Mouse (Mus musculus): ENCODE measurements around the gene Kmt2b. TPM values are rescaled to one million over a fixed set of nuclear protein-coding genes. Genes with fewer than 3 reads are reported as not detected.

Kmt2b gene
- total RNA-seq (2014; rRNA removed) (31.2 and 31.5 TPM in 2 replicates), polyA plus RNA-seq (2015; fragmentation: Nextera tagmentation; extraction: Ambion mirVana) (3.8 and 5.2 TPM in 2 replicates)

DNA sequence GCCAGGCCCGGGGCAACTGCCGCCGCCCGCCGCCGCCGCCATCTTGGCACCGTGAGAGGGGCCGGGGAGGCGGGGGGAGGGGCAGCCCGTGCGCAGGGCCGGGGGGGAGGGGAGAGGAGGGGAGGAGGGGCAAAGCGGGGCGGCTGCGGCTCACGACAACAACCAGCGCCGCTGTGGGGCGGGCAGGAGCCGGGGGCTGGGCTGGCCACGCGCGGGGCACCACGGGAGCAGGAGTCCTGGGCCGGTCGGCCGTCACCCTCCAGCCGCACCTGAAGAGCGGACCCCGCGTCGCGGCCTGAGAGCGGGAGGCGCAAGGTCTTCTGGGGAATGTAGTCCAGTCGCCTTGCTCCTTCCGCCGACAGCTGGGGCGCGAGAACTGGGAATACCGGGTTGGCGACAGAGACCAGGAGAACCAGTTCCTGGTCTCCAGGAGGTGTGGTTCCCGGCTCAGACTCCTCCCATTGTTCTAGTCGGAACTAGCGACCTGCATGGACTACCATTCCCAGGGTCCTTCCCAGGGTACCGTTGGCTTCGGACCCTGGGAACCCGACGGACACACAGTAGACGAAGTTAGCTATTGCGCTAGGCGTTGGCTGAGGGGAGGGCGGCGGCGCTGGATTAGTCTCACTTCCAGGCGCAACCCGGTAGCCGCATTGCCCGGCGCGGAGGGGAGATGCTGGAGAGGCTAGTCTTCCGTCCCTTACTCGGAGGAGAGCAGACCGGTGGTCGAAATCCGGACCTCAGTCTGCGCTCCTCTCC, at the start of gene Kmt2b:
Kmt2b (minus strand) TSS at position 51 of the 759 bp plus-strand sequence.
- H3K4me2 ChIP-seq (ENCODE audit: low read depth): peak within 1 kb of the TSS; percentile 81
- DNase-seq (peak; percentile 97), ATAC-seq (peak; percentile 93)
- H3K4me1 ChIP-seq (ENCODE audit: insufficient read depth): peaks cover 8% of the 10 kb centered on the region
- peaks cover 26% of the 10 kb centered on the region for H3K36me3 ChIP-seq (ENCODE audit: insufficient read depth)
- H3K27me3 ChIP-seq (ENCODE audit: insufficient read depth, low read length): no peaks in the 10 kb centered on the region
- peak within 1 kb of the TSS; percentile 97 for H3K4me3 ChIP-seq (ENCODE audit: low read depth, low read length)
- H3K27ac ChIP-seq (ENCODE audit: low read depth, low read length): peak within 1 kb of the TSS; percentile 97
- no peak for TF ChIP-seq CTCF (IDR thresholded peaks at IDR 0.05; ENCODE audit: low read depth)
- WGBS: 2% methylated on average over 47 of the region's 68 CpGs
- no peaks in the 10 kb centered on the region for H3K9me3 ChIP-seq (ENCODE audit: low read length)
- peak within 1 kb of the TSS; percentile 93 for H3K9ac ChIP-seq

- Histone ChIP-seq H3K36me3 (ENCODE audit: insufficient read depth) (peaks cover 18% of the 10 kb centered on the region), H3K27ac (ENCODE audit: low read depth, low read length) (no peak overlapping the region), H3K4me3 (ENCODE audit: low read depth, low read length) (no peak overlapping the region), H3K9me3 (ENCODE audit: low read length) (no peaks in the 10 kb centered on the region), H3K4me1 (ENCODE audit: insufficient read depth) (no peaks in the 10 kb centered on the region), H3K4me2 (ENCODE audit: low read depth) (no peak overlapping the region), H3K27me3 (ENCODE audit: insufficient read depth, low read length) (peaks cover 52% of the 10 kb centered on the region), H3K9ac (no peak overlapping the region)
- no peak for TF ChIP-seq CTCF (IDR thresholded peaks at IDR 0.05; ENCODE audit: low read depth)
- WGBS: 34% methylated on average over 11 of the region's 11 CpGs
- DNase-seq: no peak
- ATAC-seq: no peak
Observed at GRCm38 (mm10) chr7:30636395-30636794, 47.9 kb upstream of the Kmt2b start.

DNA sequence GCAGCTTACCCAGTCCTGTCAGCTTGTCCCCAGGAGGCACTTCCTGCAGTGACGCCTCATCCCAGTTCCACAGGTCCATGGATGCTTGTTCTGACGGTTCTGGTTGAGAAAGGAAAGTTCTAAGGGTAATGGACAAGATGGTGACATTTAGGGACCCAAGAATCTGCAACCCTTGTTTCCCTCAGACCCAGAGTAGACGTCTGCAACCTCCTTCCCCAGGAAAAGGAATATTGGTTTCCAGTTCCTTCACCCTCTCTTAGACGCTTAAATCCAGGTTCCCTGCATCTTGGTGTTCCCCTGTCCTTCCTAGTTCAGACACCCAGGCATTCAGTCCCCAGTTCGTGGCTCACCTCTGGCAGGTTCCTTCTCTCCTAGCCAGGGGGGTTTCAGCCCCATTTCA, 47.2 kb upstream of the Kmt2b start, which contains the start of gene Etv2:
Etv2 (minus strand) TSS at position 101 of the 400 bp plus-strand sequence.
- ATAC-seq (no peak), DNase-seq (no peak)
- TF ChIP-seq CTCF (IDR thresholded peaks at IDR 0.05; ENCODE audit: low read depth): no peak
- no peaks in the 10 kb centered on the region for H3K4me1 ChIP-seq (ENCODE audit: insufficient read depth)
- H3K27me3 ChIP-seq (ENCODE audit: insufficient read depth, low read length): peaks cover 54% of the 10 kb centered on the region
- no peaks in the 10 kb centered on the region for H3K9me3 ChIP-seq (ENCODE audit: low read length)
- H3K4me2 ChIP-seq (ENCODE audit: low read depth): no peak within 1 kb of the TSS
- no peak within 1 kb of the TSS for H3K27ac ChIP-seq (ENCODE audit: low read depth, low read length)
- no peak within 1 kb of the TSS for H3K4me3 ChIP-seq (ENCODE audit: low read depth, low read length)
- H3K36me3 ChIP-seq (ENCODE audit: insufficient read depth): peaks cover 11% of the 10 kb centered on the region
- no peak within 1 kb of the TSS for H3K9ac ChIP-seq
- WGBS: 8% methylated on average over 5 of the region's 5 CpGs

DNA sequence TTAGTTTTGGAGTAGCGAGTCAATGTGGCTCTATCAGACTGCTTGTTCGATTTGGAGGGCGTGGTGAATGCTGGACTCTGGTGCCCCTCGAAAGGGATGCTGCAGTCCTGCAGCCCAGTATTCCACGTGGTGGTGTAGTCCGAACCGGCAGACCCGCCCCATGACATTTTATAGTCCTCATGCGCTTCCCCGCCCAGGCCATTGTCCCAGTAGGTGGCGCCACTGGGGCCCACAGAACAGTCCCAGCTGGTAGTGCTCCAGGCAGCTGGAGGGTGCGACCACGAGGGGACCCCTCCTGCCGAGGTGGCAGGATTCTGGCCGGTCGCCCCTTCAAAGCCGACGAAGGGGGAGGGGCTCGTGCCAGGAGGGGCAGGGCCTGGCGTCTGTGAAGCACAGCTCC, 46.1 kb upstream of the Kmt2b start:
- Histone ChIP-seq H3K9ac (no peak overlapping the region), H3K4me1 (ENCODE audit: insufficient read depth) (no peaks in the 10 kb centered on the region), H3K36me3 (ENCODE audit: insufficient read depth) (peaks cover under 1% of the 10 kb centered on the region; the same call in 1 of the 2 replicates), H3K27me3 (ENCODE audit: insufficient read depth, low read length) (peaks cover 54% of the 10 kb centered on the region), H3K9me3 (ENCODE audit: low read length) (no peaks in the 10 kb centered on the region), H3K27ac (ENCODE audit: low read depth, low read length) (no peak overlapping the region), H3K4me3 (ENCODE audit: low read depth, low read length) (peak overlapping the region; percentile 9; the same call in 1 of the 2 replicates), H3K4me2 (ENCODE audit: low read depth) (no peak overlapping the region)
- TF ChIP-seq CTCF (IDR thresholded peaks at IDR 0.05; ENCODE audit: low read depth): peak; percentile 68
- ATAC-seq: peak; percentile 72
- 1% methylated on average over 20 of the region's 20 CpGs for WGBS
- peak; percentile 40 for DNase-seq

- no peak for TF ChIP-seq CTCF (IDR thresholded peaks at IDR 0.05; ENCODE audit: low read depth)
- no peak for ATAC-seq
- no peak overlapping the region for H3K27ac ChIP-seq (ENCODE audit: low read depth, low read length)
- no peak overlapping the region for H3K4me2 ChIP-seq (ENCODE audit: low read depth)
- WGBS: 4% methylated on average over 27 of the region's 27 CpGs
- no peaks in the 10 kb centered on the region for H3K36me3 ChIP-seq (ENCODE audit: insufficient read depth)
- no peak overlapping the region for H3K4me3 ChIP-seq (ENCODE audit: low read depth, low read length)
- no peak for DNase-seq
- no peaks in the 10 kb centered on the region for H3K4me1 ChIP-seq (ENCODE audit: insufficient read depth)
- peaks cover 54% of the 10 kb centered on the region for H3K27me3 ChIP-seq (ENCODE audit: insufficient read depth, low read length)
- no peaks in the 10 kb centered on the region for H3K9me3 ChIP-seq (ENCODE audit: low read length)
- no peak overlapping the region for H3K9ac ChIP-seq
Observed at GRCm38 (mm10) chr7:30633762-30634412, 45.4 kb upstream of the Kmt2b start.

DNA sequence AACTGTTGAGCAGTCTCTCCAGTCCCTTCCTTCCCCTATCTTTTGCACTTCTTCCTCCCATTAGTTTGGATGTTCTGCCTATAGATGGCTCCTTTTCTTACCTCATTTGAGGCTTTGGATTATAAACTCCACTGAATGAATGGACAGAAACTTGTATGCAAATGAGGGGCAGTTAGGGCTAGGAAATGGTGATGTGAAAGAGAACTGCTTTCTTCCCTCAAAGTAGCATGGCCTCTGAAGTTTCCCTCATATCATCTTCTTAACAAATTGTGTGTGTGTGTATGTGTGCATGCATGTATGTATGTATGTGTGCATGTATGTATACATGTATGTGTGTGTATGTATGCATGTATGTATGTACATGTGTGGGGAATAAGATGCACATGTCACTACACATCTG, 40.5 kb upstream of the Kmt2b start:
- Histone ChIP-seq H3K36me3 (ENCODE audit: insufficient read depth) (no peaks in the 10 kb centered on the region), H3K27me3 (ENCODE audit: insufficient read depth, low read length) (peaks cover 27% of the 10 kb centered on the region), H3K4me1 (ENCODE audit: insufficient read depth) (no peaks in the 10 kb centered on the region), H3K9me3 (ENCODE audit: low read length) (no peaks in the 10 kb centered on the region), H3K9ac (no peak overlapping the region), H3K27ac (ENCODE audit: low read depth, low read length) (no peak overlapping the region), H3K4me3 (ENCODE audit: low read depth, low read length) (no peak overlapping the region), H3K4me2 (ENCODE audit: low read depth) (no peak overlapping the region)
- TF ChIP-seq CTCF (IDR thresholded peaks at IDR 0.05; ENCODE audit: low read depth): no peak
- no peak for DNase-seq
- no peak for ATAC-seq

DNA sequence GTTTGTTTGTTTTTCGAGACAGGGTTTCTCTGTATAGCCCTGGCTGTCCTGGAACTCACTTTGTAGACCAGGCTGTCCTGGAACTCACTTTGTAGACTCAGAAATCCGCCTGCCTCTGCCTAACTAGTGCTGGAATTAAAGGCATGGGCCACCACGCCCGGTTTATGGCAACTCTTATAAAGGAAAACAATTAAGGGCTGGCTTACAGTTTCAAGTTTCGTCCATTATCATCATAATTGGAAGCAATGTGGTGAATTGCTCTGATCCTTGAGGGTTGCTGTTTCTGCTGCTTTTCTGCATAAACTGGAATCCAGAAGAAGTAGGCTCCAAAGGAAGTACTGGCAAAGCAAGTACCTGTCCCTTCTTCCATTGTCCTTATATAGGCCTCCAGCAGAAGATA, 38.1 kb upstream of the Kmt2b start:
- H3K4me3 ChIP-seq (ENCODE audit: low read depth, low read length): no peak overlapping the region
- no peaks in the 10 kb centered on the region for H3K4me1 ChIP-seq (ENCODE audit: insufficient read depth)
- H3K4me2 ChIP-seq (ENCODE audit: low read depth): peak overlapping the region; percentile 77
- WGBS: 87% methylated on average over 5 of the region's 5 CpGs
- ATAC-seq (no peak), DNase-seq (no peak)
- no peak for TF ChIP-seq CTCF (IDR thresholded peaks at IDR 0.05; ENCODE audit: low read depth)
- H3K27ac ChIP-seq (ENCODE audit: low read depth, low read length): no peak overlapping the region
- peaks cover 4% of the 10 kb centered on the region for H3K27me3 ChIP-seq (ENCODE audit: insufficient read depth, low read length)
- H3K9me3 ChIP-seq (ENCODE audit: low read length): no peaks in the 10 kb centered on the region
- H3K36me3 ChIP-seq (ENCODE audit: insufficient read depth): peaks cover 16% of the 10 kb centered on the region
- no peak overlapping the region for H3K9ac ChIP-seq
